ENCODE assay signal across 23 mouse cellular contexts in the genomic region with DNA sequence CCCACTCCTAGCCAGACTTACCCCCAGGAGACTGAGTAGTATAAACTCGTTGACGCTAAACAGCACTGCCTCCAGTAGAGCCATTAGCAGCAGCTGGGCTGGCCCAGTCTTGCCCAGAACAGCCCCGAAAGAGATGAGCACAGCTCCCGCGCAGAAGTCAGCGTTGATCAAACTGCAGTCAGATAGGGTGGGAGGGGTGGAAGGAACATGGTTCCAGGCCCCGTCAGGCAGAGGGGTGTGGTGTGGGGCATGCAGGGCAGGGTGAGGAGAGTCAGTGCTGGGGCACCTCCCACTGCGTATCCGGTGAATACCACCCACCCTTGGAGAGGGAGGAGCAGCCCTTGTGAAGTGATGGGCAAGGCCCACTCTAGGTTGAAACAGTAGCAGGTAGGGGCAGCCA. TPM values are rescaled to one million over a fixed set of nuclear protein-coding genes. Genes with fewer than 3 reads are reported as not detected.
DNase-seq lines count a peak whose midpoint lies in the region; ATAC-seq and TF ChIP-seq lines count a peak whose summit lies in the region.
"Had no signal": no experiment of that assay in that cellular context is flagged by ENCODE, and none has a peak within 500 bp of the region (broad histone marks: within the 10 kb centered on the region; RNA-seq: fewer than 3 reads in every experiment).

No protein-coding gene starts in this region.

- DNase-seq in heart, adult 8-10 months (ENCODE audit: low spot score) = no peak
- no peak for DNase-seq in thymus, adult 18-20 months
- no peak for DNase-seq in lung, postnatal 36 days
- DNase-seq: adrenal gland, postnatal 14 days; cerebellum, adult 11-12 months; cerebellum, adult 9-10 months; gastrocnemius, postnatal 10 days; heart, postnatal 4 days; kidney, adult 18-20 months had no signal

- no peak overlapping the region for H3K4me3 ChIP-seq in heart, embryonic 11.5 days (ENCODE audit: low read depth, low read length)
- peak overlapping the region; percentile 50 for H3K4me3 ChIP-seq in E14TG2a.4 (replicated peaks; ENCODE audit: low read length)
- peak overlapping the region; percentile 7; the same call in 1 of the 2 replicates for H3K4me3 ChIP-seq in ES-Bruce4 (ENCODE audit: low read depth, low read length)
- H3K4me3 ChIP-seq in embryonic facial prominence, embryonic 15.5 days (replicated peaks) = no peak overlapping the region
- H3K4me3 ChIP-seq: embryonic facial prominence, embryonic 13.5 days; erythroblast, embryonic 14.5 days; hindbrain, embryonic 12.5 days had no signal

- no peak for TF ChIP-seq CTCF in E14TG2a.4 (conservative IDR thresholded peaks at IDR 0.05; ENCODE audit: low read length)
- TF ChIP-seq CTCF in ES-Bruce4 (IDR thresholded peaks at IDR 0.05; ENCODE audit: low read depth, low read length) = no peak

- peaks cover 35% of the 10 kb centered on the region for H3K27me3 ChIP-seq in heart, embryonic 11.5 days (ENCODE audit: control insufficient read depth, insufficient read depth, low read length)
- peaks cover 42% of the 10 kb centered on the region for H3K27me3 ChIP-seq in E14TG2a.4 (ENCODE audit: insufficient read depth, low read length)
- H3K27me3 ChIP-seq in ES-Bruce4 (ENCODE audit: control insufficient read depth, insufficient read depth, low read length, poor library complexity, severe bottlenecking) = no peaks in the 10 kb centered on the region
- H3K27me3 ChIP-seq in embryonic facial prominence, embryonic 15.5 days = peaks cover 32% of the 10 kb centered on the region

- no peak overlapping the region for H3K9ac ChIP-seq in heart, embryonic 11.5 days (ENCODE audit: low read depth, low read length)
- H3K9ac ChIP-seq in ES-Bruce4 (ENCODE audit: low read depth, poor library complexity, severe bottlenecking) = 0 out of 2 replicates have a peak overlapping the region, but pooled peaks have one; percentile 5
- H3K9ac ChIP-seq in embryonic facial prominence, embryonic 15.5 days = no peak overlapping the region
- H3K9ac ChIP-seq: embryonic facial prominence, embryonic 13.5 days; hindbrain, embryonic 12.5 days had no signal

- H3K4me2 ChIP-seq in heart, embryonic 11.5 days = no peak overlapping the region
- H3K4me2 ChIP-seq in embryonic facial prominence, embryonic 15.5 days (replicated peaks) = no peak overlapping the region
- H3K4me2 ChIP-seq: embryonic facial prominence, embryonic 13.5 days; hindbrain, embryonic 12.5 days had no signal

- H3K27ac ChIP-seq in heart, embryonic 11.5 days (ENCODE audit: low read depth, low read length) = no peak overlapping the region
- H3K27ac ChIP-seq in ES-Bruce4 (ENCODE audit: insufficient read depth, low read length) = no peak overlapping the region
- H3K27ac ChIP-seq in embryonic facial prominence, embryonic 15.5 days (replicated peaks) = peak overlapping the region; percentile 40; the same call in 1 of the 2 replicates
- H3K27ac ChIP-seq: embryonic facial prominence, embryonic 13.5 days; hindbrain, embryonic 12.5 days; hindbrain, postnatal 0 days had no signal

- no peak for TF ChIP-seq POLR2A in ES-Bruce4 (IDR thresholded peaks at IDR 0.05; ENCODE audit: insufficient read depth, low read length)

- no peak for TF ChIP-seq EP300 in ES-Bruce4 (IDR thresholded peaks at IDR 0.05; ENCODE audit: insufficient read depth, low read depth, low read length)

- H3K4me1 ChIP-seq in heart, embryonic 11.5 days (ENCODE audit: control insufficient read depth, insufficient read depth, low read length) = no peaks in the 10 kb centered on the region
- H3K4me1 ChIP-seq in E14TG2a.4 (replicated peaks; ENCODE audit: low read depth, low read length) (peaks cover 63% of the 10 kb centered on the region), ES-Bruce4 (ENCODE audit: control insufficient read depth, insufficient read depth, low read length) (no peaks in the 10 kb centered on the region)
- peaks cover 14% of the 10 kb centered on the region; the same call in 1 of the 2 replicates for H3K4me1 ChIP-seq in embryonic facial prominence, embryonic 15.5 days
- H3K4me1 ChIP-seq: embryonic facial prominence, embryonic 13.5 days had no signal

- 0 out of 2 replicates have a peak, but pooled peaks have one; percentile 14 for ATAC-seq in heart, embryonic 11.5 days (replicated peaks; ENCODE audit: insufficient number of reproducible peaks, low FRiP score, low TSS enrichment)
- peak; percentile 36; the same call in 1 of the 2 replicates for ATAC-seq in embryonic facial prominence, embryonic 15.5 days (ENCODE audit: insufficient number of reproducible peaks, low FRiP score, low TSS enrichment, low read depth)
- ATAC-seq in CD4-positive, CD25-positive, alpha-beta regulatory T cell, adult 4 months = no peak
- ATAC-seq: forebrain, embryonic 16.5 days; hindbrain, postnatal 0 days had no signal

- 62% methylated on average over 9 of the region's 9 CpGs for WGBS in heart, embryonic 11.5 days (ENCODE audit: insufficient replicate concordance)
- 47% methylated on average over 9 of the region's 9 CpGs for WGBS in embryonic facial prominence, embryonic 15.5 days

- H3K36me3 ChIP-seq in heart, embryonic 11.5 days (ENCODE audit: control insufficient read depth, insufficient read depth, low read length) = no peaks in the 10 kb centered on the region
- H3K36me3 ChIP-seq in E14TG2a.4 (ENCODE audit: insufficient read depth, low read length) = no peaks in the 10 kb centered on the region
- no peaks in the 10 kb centered on the region for H3K36me3 ChIP-seq in ES-Bruce4 (ENCODE audit: control insufficient read depth, insufficient read depth, low read length, poor library complexity, severe bottlenecking)
- no peaks in the 10 kb centered on the region for H3K36me3 ChIP-seq in embryonic facial prominence, embryonic 15.5 days
- H3K36me3 ChIP-seq: embryonic facial prominence, embryonic 13.5 days; hindbrain, embryonic 12.5 days had no signal

- H3K9me3 ChIP-seq in heart, embryonic 11.5 days (replicated peaks; ENCODE audit: control insufficient read depth, low read length) = no peaks in the 10 kb centered on the region
- H3K9me3 ChIP-seq in E14TG2a.4 (ENCODE audit: low read length) = no peaks in the 10 kb centered on the region
- H3K9me3 ChIP-seq in ES-Bruce4 (replicated peaks; ENCODE audit: control insufficient read depth, insufficient read depth, low read length, poor library complexity, severe bottlenecking) = no peaks in the 10 kb centered on the region
- no peaks in the 10 kb centered on the region for H3K9me3 ChIP-seq in embryonic facial prominence, embryonic 15.5 days (replicated peaks)
- H3K9me3 ChIP-seq: embryonic facial prominence, embryonic 13.5 days; hindbrain, embryonic 12.5 days had no signal

RNA-seq across cellular contexts. Expression of gene Rhbg, which starts 6.8 kb away (rescaled TPM):
- polyA plus RNA-seq in heart, embryonic 11.5 days (2014; fragmentation: Nextera tagmentation; extraction: Ambion mirVana) = 0.10 TPM in 1 of 2 replicates, not detected in the other
- not detected for total RNA-seq in heart, adult 8-10 months (2022)
- 0.82 TPM in 1 of 2 replicates, not detected in the other for polyA plus RNA-seq in ES-Bruce4 (2011; ENCODE audit: insufficient read depth, insufficient read length, low read depth, missing spikeins)
- 15.8 and 20.1 TPM in 2 replicates for polyA plus RNA-seq in embryonic facial prominence, embryonic 15.5 days (2015; fragmentation: Nextera tagmentation; extraction: Ambion mirVana)
- polyA plus RNA-seq in CD4-positive, CD25-positive, alpha-beta regulatory T cell, adult 4 months (2017; shearing (Covaris generic)) = not detected
- total RNA-seq: gastrocnemius, postnatal 10 days; heart, postnatal 4 days had no signal
- polyA plus RNA-seq: cortical plate, adult 2 months; erythroblast, embryonic 14.5 days; forebrain, embryonic 11.5 days; forebrain, embryonic 16.5 days; frontal cortex, adult 2 months; heart, postnatal 0 days had no signal

RNA-seq across cellular contexts. Expression of gene Gm38392, which starts 39.3 kb away (rescaled TPM):
- 0.31 TPM in 1 of 2 replicates, not detected in the other for polyA plus RNA-seq in heart, embryonic 11.5 days (2014; fragmentation: Nextera tagmentation; extraction: Ambion mirVana)
- total RNA-seq in heart, adult 8-10 months (2022) = under 1 TPM in 3 of 4 experiments, not detected in 1; 0.25 to 0.44 (median 0.29) TPM
- polyA plus RNA-seq in ES-Bruce4 (2011; ENCODE audit: insufficient read depth, insufficient read length, low read depth, missing spikeins) = 0.72 and 3.6 TPM in 2 replicates
- polyA plus RNA-seq in embryonic facial prominence, embryonic 15.5 days (2015; fragmentation: Nextera tagmentation; extraction: Ambion mirVana) = 0.60 and 2.2 TPM in 2 replicates
- not detected for polyA plus RNA-seq in CD4-positive, CD25-positive, alpha-beta regulatory T cell, adult 4 months (2017; shearing (Covaris generic))
- total RNA-seq: heart, postnatal 4 days; hindbrain, postnatal 0 days had no signal
- polyA plus RNA-seq: cortical plate, adult 2 months; erythroblast, embryonic 14.5 days; frontal cortex, adult 2 months; heart, postnatal 0 days; hindbrain, embryonic 12.5 days had no signal

RNA-seq across cellular contexts. Expression of gene Tsacc, which starts 49.1 kb away (rescaled TPM):
- 12.8 and 14.9 TPM in 2 replicates for polyA plus RNA-seq in heart, embryonic 11.5 days (2014; fragmentation: Nextera tagmentation; extraction: Ambion mirVana)
- total RNA-seq in heart, adult 8-10 months (2022) = 10 to 100 TPM in 1 of 4 experiments, 1 to 10 TPM in 3; 5.6 to 12.0 (median 7.5) TPM
- polyA plus RNA-seq in ES-Bruce4 (2011; ENCODE audit: insufficient read depth, insufficient read length, low read depth, missing spikeins) = 15.5 and 19.8 TPM in 2 replicates
- 14.3 and 16.3 TPM in 2 replicates for polyA plus RNA-seq in embryonic facial prominence, embryonic 15.5 days (2015; fragmentation: Nextera tagmentation; extraction: Ambion mirVana)
- 1 to 10 TPM; 5.8 to 7.7 TPM for polyA plus RNA-seq in CD4-positive, CD25-positive, alpha-beta regulatory T cell, adult 4 months (2017; shearing (Covaris generic))
- total RNA-seq: hindbrain, postnatal 0 days had no signal

RNA-seq across cellular contexts. Expression of gene Cct3, which starts 49.2 kb away (rescaled TPM):
- polyA plus RNA-seq in heart, embryonic 11.5 days (2014; fragmentation: Nextera tagmentation; extraction: Ambion mirVana) = 491 and 516 TPM in 2 replicates
- 100 to 1,000 TPM; 146 to 187 (median 164) TPM for total RNA-seq in heart, adult 8-10 months (2022)
- polyA plus RNA-seq in ES-Bruce4 (2011; ENCODE audit: insufficient read depth, insufficient read length, low read depth, missing spikeins) = 584 and 609 TPM in 2 replicates
- 443 TPM in 2 replicates for polyA plus RNA-seq in embryonic facial prominence, embryonic 15.5 days (2015; fragmentation: Nextera tagmentation; extraction: Ambion mirVana)
- 100 to 1,000 TPM; 189 to 216 TPM for polyA plus RNA-seq in CD4-positive, CD25-positive, alpha-beta regulatory T cell, adult 4 months (2017; shearing (Covaris generic))

Comparison
In these comparisons a context has a peak if more than half of its experiments do, and no peak if none do; other contexts are left out.
1. H3K4me3 ChIP-seq: peak in E14TG2a.4 (single experiment) and ES-Bruce4 (single experiment); none in heart, embryonic 11.5 days (single experiment) and embryonic facial prominence, embryonic 15.5 days (single experiment).